Mouse (Mus musculus) erythroblast, embryonic 14.5 days (primary cell): ENCODE measurements around the gene Olfr1387.
"Not testable (repeated sequence)": the region's sequence is repeated elsewhere in the genome, so short reads cannot be mapped to it uniquely, and the experiment has no call there.

ENCODE experiments used
- GATA1 ChIP-seq: IDR thresholded peaks from 2 replicates; pipeline ENCODE4 v1.6.1; 2012; ENCODE audit warnings: low read length, inconsistent platforms, mixed read lengths
- TAL1 ChIP-seq: IDR thresholded peaks from 3 replicates; pipeline ENCODE4 v1.6.1; 2012; ENCODE audit warnings: low read length, inconsistent platforms, mixed read lengths

- not testable (repeated sequence) for TF ChIP-seq GATA1, TAL1
Measured at GRCm38 (mm10) chr11:49488770-49489169, 33.6 kb downstream of the Olfr1387 start, which contains the start of gene Olfr1385.
